Mouse (Mus musculus): Measurements from ENCODE around the gene Ankrd27. TPM values are rescaled to one million over a fixed set of nuclear protein-coding genes. Genes with fewer than 3 reads are reported as not detected.

The Ankrd27 gene
- polyA plus RNA-seq, 1 experiment: 12.8 TPM

GRCm38 (mm10) chr7:35687229-35687628 lies 101.2 kb downstream of the Ankrd27 start:
- H3K4me3 ChIP-seq (ENCODE audit: control insufficient read depth, low read depth, low read length): no peak overlapping the region; the same call in 1 of the 2 replicates
- peak overlapping the region; percentile 72 for H3K27ac ChIP-seq (ENCODE audit: control insufficient read depth, insufficient read depth, low read depth, low read length)
- H3K36me3 ChIP-seq (ENCODE audit: control insufficient read depth, insufficient read depth, low read length): no peaks in the 10 kb centered on the region
- no peaks in the 10 kb centered on the region for H3K27me3 ChIP-seq (ENCODE audit: control insufficient read depth, insufficient read depth, low read length)
- H3K4me1 ChIP-seq (ENCODE audit: control insufficient read depth, insufficient read depth, low read length): peaks cover 17% of the 10 kb centered on the region
- TF ChIP-seq POLR2A (IDR thresholded peaks at IDR 0.05; ENCODE audit: control insufficient read depth, low read depth, low read length) (no peak), CTCF (IDR thresholded peaks at IDR 0.05; ENCODE audit: control insufficient read depth, insufficient read depth, insufficient replicate concordance, low read depth, low read length) (no peak)

GRCm38 (mm10) chr7:35688276-35688675 lies 102.2 kb downstream of the Ankrd27 start:
- Histone ChIP-seq H3K27me3 (ENCODE audit: control insufficient read depth, insufficient read depth, low read length) (no peaks in the 10 kb centered on the region), H3K4me3 (ENCODE audit: control insufficient read depth, low read depth, low read length) (no peak overlapping the region), H3K27ac (ENCODE audit: control insufficient read depth, insufficient read depth, low read depth, low read length) (peak overlapping the region; percentile 82), H3K4me1 (ENCODE audit: control insufficient read depth, insufficient read depth, low read length) (peaks cover 17% of the 10 kb centered on the region), H3K36me3 (ENCODE audit: control insufficient read depth, insufficient read depth, low read length) (no peaks in the 10 kb centered on the region)
- TF ChIP-seq CTCF (IDR thresholded peaks at IDR 0.05; ENCODE audit: control insufficient read depth, insufficient read depth, insufficient replicate concordance, low read depth, low read length): no peak
- no peak for TF ChIP-seq POLR2A (IDR thresholded peaks at IDR 0.05; ENCODE audit: control insufficient read depth, low read depth, low read length)

Other genes starting within 250 kb of the Ankrd27 start
- gene Faap24, start 189.4 kb upstream of the Ankrd27 start, polyA plus RNA-seq (2012; rRNA removed): 3.1 and 4.0 TPM in 2 replicates
- 95.0 and 104 TPM in 2 replicates for gene Cep89, start 189.2 kb upstream of the Ankrd27 start, polyA plus RNA-seq (2012; rRNA removed)
- gene Slc7a9, start 137.4 kb upstream of the Ankrd27 start, polyA plus RNA-seq (2012; rRNA removed): 0.37 and 0.47 TPM in 2 replicates
- gene Tdrd12, start 48.5 kb upstream of the Ankrd27 start, polyA plus RNA-seq (2012; rRNA removed): 19.0 and 24.1 TPM in 2 replicates
- gene Nudt19, start 29.9 kb upstream of the Ankrd27 start, polyA plus RNA-seq (2012; rRNA removed): 4.9 and 5.7 TPM in 2 replicates
- 0.06 and 0.07 TPM in 2 replicates for gene Rgs9bp, start 662 bp upstream of the Ankrd27 start, polyA plus RNA-seq (2012; rRNA removed)
- gene Pdcd5, start 61.3 kb downstream of the Ankrd27 start, polyA plus RNA-seq (2012; rRNA removed): 272 and 388 TPM in 2 replicates
- 4.6 and 4.8 TPM in 2 replicates for gene Dpy19l3, start 168.2 kb downstream of the Ankrd27 start, polyA plus RNA-seq (2012; rRNA removed)
- 12.0 and 13.1 TPM in 2 replicates for gene Zfp507, start 216.8 kb downstream of the Ankrd27 start, polyA plus RNA-seq (2012; rRNA removed)

Data from testis, adult 2 months (tissue).